Mouse (Mus musculus) forebrain, postnatal 0 days (tissue): Measurements from ENCODE around the gene Myo15b. TPM values are rescaled to one million over a fixed set of nuclear protein-coding genes. Genes with fewer than 3 reads are reported as not detected.

Experiments used
- ATAC-seq: fragments of 200-750 bp; cut with Nextera tagmentation; 2 replicates; pipeline ENCODE4 v1.8.0; 2017; ENCODE audit warnings: mild to moderate bottlenecking, moderate library complexity
- DNase-seq: peaks from one replicate; pipeline ENCODE4 v3.0.0-alpha.2; 2015
- H3K27ac ChIP-seq: fragments of 300-500 bp; sonication (generic); 2 replicates; pipeline ENCODE4 v1.5.1; 2014; ENCODE audit warnings: low read depth, mild to moderate bottlenecking, antibody characterized with exemption, low read length, moderate library complexity, mixed read lengths
- H3K27me3 ChIP-seq: fragments of 300-500 bp; sonication (generic); 2 replicates; pipeline ENCODE4 v1.6.1; 2014; ENCODE audit warnings: mild to moderate bottlenecking, low read length, mixed read lengths; ENCODE audit not compliant: insufficient read depth
- H3K36me3 ChIP-seq: fragments of 300-500 bp; sonication (generic); 2 replicates; pipeline ENCODE4 v1.6.1; 2014; ENCODE audit warnings: mild to moderate bottlenecking, moderate library complexity; ENCODE audit not compliant: insufficient read depth
- H3K4me1 ChIP-seq: fragments of 300-500 bp; sonication (generic); 2 replicates; pipeline ENCODE4 v1.6.1; 2014; ENCODE audit warnings: antibody characterized with exemption; ENCODE audit not compliant: insufficient read depth
- H3K4me2 ChIP-seq: fragments of 300-500 bp; sonication (generic); 2 replicates; pipeline ENCODE4 v1.6.1; 2014; ENCODE audit warnings: low read depth, mild to moderate bottlenecking, moderate library complexity
- H3K4me3 ChIP-seq: fragments of 300-500 bp; sonication (generic); 2 replicates; pipeline ENCODE4 v1.5.1; 2014; ENCODE audit warnings: low read depth, low read length, mixed read lengths
- H3K9ac ChIP-seq: fragments of 300-500 bp; sonication (generic); 2 replicates; pipeline ENCODE4 v1.6.1; 2014; ENCODE audit warnings: mild to moderate bottlenecking
- H3K9me3 ChIP-seq: fragments of 300-500 bp; sonication (generic); 2 replicates; pipeline ENCODE4 v1.6.1; 2016; ENCODE audit warnings: low read length
- CTCF ChIP-seq: sonication (generic); IDR thresholded peaks from 2 replicates; pipeline ENCODE4 v1.5.1; 2016; ENCODE audit warnings: antibody characterized with exemption, control low read depth, low read depth
- WGBS: fragments of 180-500 bp; shearing (Covaris S2); extraction: QIAGEN DNeasy Blood & Tissue Kit; methylation state at CpG from one replicate; pipeline ENCODE4 v1.1.7; 2014; 5-methylcytosine and 5-hydroxymethylcytosine counted together
- polyA plus RNA-seq: library from polyadenylated mRNA; unstranded; fragments of >200 nt; fragmentation: Nextera tagmentation; extraction: Ambion mirVana; gene quantifications from 2 replicates; pipeline ENCODE4 v1.2.1, GENCODE M21; 2015
- total RNA-seq: library from RNA; depleted of rRNA; stranded (reverse); fragments of >200 nt; gene quantifications from 2 replicates; pipeline ENCODE4 v1.2.3, GENCODE M21; 2014

Gene Myo15b
- total and polyA plus RNA-seq, 2 experiments from 2014 or later = 0.01 TPM; not detected in 1

DNA sequence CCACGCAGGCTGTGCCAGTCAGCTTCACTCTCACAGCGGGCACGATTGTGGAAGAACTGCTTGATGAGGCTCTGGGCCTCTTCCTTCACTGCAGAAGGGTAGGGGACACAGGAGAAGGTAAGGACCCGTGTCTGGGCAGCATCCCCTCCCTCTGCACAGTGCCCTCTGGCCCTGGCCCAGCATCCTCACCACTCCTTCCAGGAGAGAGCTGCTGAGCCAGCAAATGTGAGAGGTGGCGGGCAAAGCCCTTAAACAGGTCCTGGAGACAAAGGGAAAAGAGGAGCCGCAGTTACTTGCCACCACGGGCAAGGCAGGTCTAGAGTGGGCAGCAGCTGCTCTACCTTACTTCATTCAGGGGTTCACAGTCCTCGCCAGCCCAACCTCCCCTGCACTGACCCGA lies 34.9 kb downstream of the Myo15b start:
- H3K4me3 ChIP-seq = no peak overlapping the region
- H3K9me3 ChIP-seq = no peaks in the 10 kb centered on the region
- H3K4me2 ChIP-seq = no peak overlapping the region
- DNase-seq (no peak), ATAC-seq (no peak)
- 86% methylated on average over 9 of the region's 9 CpGs for WGBS
- H3K4me1 ChIP-seq = no peaks in the 10 kb centered on the region
- no peak for TF ChIP-seq CTCF
- H3K27me3 ChIP-seq = no peaks in the 10 kb centered on the region
- no peak overlapping the region for H3K9ac ChIP-seq
- peaks cover 10% of the 10 kb centered on the region for H3K36me3 ChIP-seq
- H3K27ac ChIP-seq = no peak overlapping the region

- no peaks in the 10 kb centered on the region for H3K4me1 ChIP-seq
- 78% methylated on average over 14 of the region's 14 CpGs for WGBS
- no peak overlapping the region for H3K4me2 ChIP-seq
- H3K9me3 ChIP-seq = no peaks in the 10 kb centered on the region
- no peak overlapping the region for H3K27ac ChIP-seq
- no peak overlapping the region for H3K9ac ChIP-seq
- H3K36me3 ChIP-seq = peaks cover 10% of the 10 kb centered on the region
- ATAC-seq (no peak), DNase-seq (peak; percentile 6)
- peak; percentile 39 for TF ChIP-seq CTCF
- H3K4me3 ChIP-seq = no peak overlapping the region
- no peaks in the 10 kb centered on the region for H3K27me3 ChIP-seq
Measured at GRCm38 (mm10) chr11:115894755-115895520, 36.7 kb downstream of the Myo15b start.

- Histone ChIP-seq H3K36me3 (peaks cover 9% of the 10 kb centered on the region), H3K27ac (no peak overlapping the region), H3K4me3 (no peak overlapping the region), H3K27me3 (no peaks in the 10 kb centered on the region), H3K4me2 (no peak overlapping the region), H3K9me3 (no peaks in the 10 kb centered on the region), H3K9ac (no peak overlapping the region), H3K4me1 (no peaks in the 10 kb centered on the region)
- no peak for TF ChIP-seq CTCF
- no peak for ATAC-seq
- DNase-seq = no peak
- WGBS = 82% methylated on average over 7 of the region's 7 CpGs
Measured at GRCm38 (mm10) chr11:115898446-115898845, 40.2 kb downstream of the Myo15b start.

DNA sequence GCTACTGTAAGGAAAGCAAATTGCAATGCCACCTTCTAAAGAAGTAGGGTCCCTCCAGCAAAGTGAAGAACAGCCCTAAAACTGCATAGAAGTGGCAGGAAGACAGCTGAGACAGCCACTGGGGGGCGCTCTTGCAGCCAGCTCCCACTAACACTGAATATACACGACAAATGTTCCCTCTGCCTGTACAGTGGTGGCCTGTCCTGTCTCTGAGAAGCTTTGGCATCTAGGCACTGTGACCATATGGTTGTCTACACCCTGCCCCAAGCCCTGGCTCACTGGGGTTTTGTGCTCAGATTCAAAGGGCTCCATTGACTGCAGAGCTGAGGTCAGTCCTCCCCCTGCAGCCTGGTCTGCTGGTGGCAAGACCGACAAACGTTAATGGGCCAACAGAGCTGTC lies 40.7 kb downstream of the Myo15b start:
- WGBS = 16% methylated on average over 4 of the region's 4 CpGs
- no peaks in the 10 kb centered on the region for H3K9me3 ChIP-seq
- peak; percentile 88 for ATAC-seq
- no peak overlapping the region for H3K4me3 ChIP-seq
- TF ChIP-seq CTCF = peak; percentile 59
- H3K4me2 ChIP-seq = no peak overlapping the region
- H3K27me3 ChIP-seq = no peaks in the 10 kb centered on the region
- peak; percentile 30 for DNase-seq
- H3K27ac ChIP-seq = no peak overlapping the region
- H3K4me1 ChIP-seq = no peaks in the 10 kb centered on the region
- no peak overlapping the region for H3K9ac ChIP-seq
- H3K36me3 ChIP-seq = 0 out of 2 replicates have a peak, but pooled peaks cover 5% of the 10 kb centered on the region

GRCm38 (mm10) chr11:115899486-115900266 lies 41.5 kb downstream of the Myo15b start, which contains the start of gene Smim5:
TSS of gene Smim5 (plus strand) at chr11:115899966.
- ATAC-seq (no peak; the same call in 1 of the 2 replicates), DNase-seq (no peak)
- Histone ChIP-seq H3K4me1 (no peaks in the 10 kb centered on the region), H3K27ac (no peak within 1 kb of the TSS), H3K4me2 (no peak within 1 kb of the TSS), H3K36me3 (no peaks in the 10 kb centered on the region), H3K9me3 (no peaks in the 10 kb centered on the region), H3K27me3 (no peaks in the 10 kb centered on the region), H3K9ac (no peak within 1 kb of the TSS), H3K4me3 (no peak within 1 kb of the TSS)
- 34% methylated on average over 16 of the region's 16 CpGs for WGBS
- TF ChIP-seq CTCF = no peak

DNA sequence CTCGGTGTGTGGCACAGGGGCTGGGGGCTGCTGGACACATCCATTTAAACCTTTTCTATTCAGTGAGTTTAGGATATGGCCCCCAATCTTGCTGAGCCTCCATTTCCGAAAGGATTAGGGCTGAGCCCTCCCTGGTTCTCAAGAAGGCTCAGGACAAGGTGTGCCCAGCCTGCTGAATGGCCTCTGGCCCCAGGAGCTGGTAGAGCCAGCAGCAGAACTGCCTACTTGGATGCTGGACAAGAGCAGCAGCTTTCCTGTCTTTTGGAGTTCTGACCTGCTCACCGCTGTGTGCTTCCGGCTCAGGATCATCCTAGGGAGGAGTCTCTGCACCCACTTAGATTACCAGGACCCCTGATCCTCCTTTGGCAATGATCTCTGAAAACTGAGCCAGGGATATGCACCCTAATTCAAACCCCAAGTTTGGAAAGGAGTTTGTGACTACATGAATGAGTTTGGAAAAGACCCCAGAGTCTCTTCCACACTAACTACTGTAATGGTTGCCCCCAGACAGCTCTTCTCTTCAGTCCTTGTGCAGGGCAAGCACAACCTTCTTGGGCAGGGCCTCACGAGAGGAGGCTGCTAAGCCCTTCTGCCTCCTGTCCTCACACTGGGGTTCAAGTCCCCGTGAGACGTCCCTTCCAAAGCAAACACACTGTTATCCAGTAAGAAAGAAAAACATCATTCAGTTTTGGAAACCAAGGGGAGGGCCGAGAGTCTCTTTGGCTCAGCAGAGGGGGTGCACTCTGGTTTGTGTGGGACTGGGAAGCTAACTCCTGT lies 42.5 kb downstream of the Myo15b start:
- WGBS = 81% methylated on average over 8 of the region's 8 CpGs
- Histone ChIP-seq H3K4me3 (no peak overlapping the region), H3K9me3 (no peaks in the 10 kb centered on the region), H3K27ac (no peak overlapping the region), H3K36me3 (no peaks in the 10 kb centered on the region), H3K4me1 (no peaks in the 10 kb centered on the region), H3K4me2 (no peak overlapping the region), H3K27me3 (no peaks in the 10 kb centered on the region), H3K9ac (no peak overlapping the region)
- DNase-seq (no peak), ATAC-seq (no peak)
- TF ChIP-seq CTCF = no peak
